Mouse (Mus musculus) midbrain, embryonic 11.5 days (tissue): ENCODE data around the gene Chd2. TPM values are rescaled to one million over a fixed set of nuclear protein-coding genes. Genes with fewer than 3 reads are reported as not detected.

Source experiments
- ATAC-seq: fragments of 200-750 bp; cut with Nextera tagmentation; 2 replicates; pipeline ENCODE4 v1.8.0; 2017; ENCODE audit warnings: moderate TSS enrichment, moderate library complexity; ENCODE audit not compliant: low FRiP score
- DNase-seq: peaks from one replicate; pipeline ENCODE4 v3.0.0; 2015; ENCODE audit warnings: low spot score; ENCODE audit errors: missing footprints
- H3K27ac ChIP-seq: fragments of 300-500 bp; sonication (generic); 2 replicates; pipeline ENCODE4 v1.5.1; 2014; ENCODE audit warnings: low read depth, low read length
- H3K27me3 ChIP-seq: fragments of 300-500 bp; sonication (generic); 2 replicates; pipeline ENCODE4 v1.6.1; 2014; ENCODE audit warnings: mild to moderate bottlenecking, low read length, moderate library complexity, mixed read lengths; ENCODE audit not compliant: control insufficient read depth, insufficient read depth
- H3K36me3 ChIP-seq: fragments of 300-500 bp; sonication (generic); 2 replicates; pipeline ENCODE4 v1.6.1; 2014; ENCODE audit warnings: mild to moderate bottlenecking, low read length, moderate library complexity, mixed read lengths; ENCODE audit not compliant: control insufficient read depth, insufficient read depth
- H3K4me1 ChIP-seq: fragments of 300-500 bp; sonication (generic); 2 replicates; pipeline ENCODE4 v1.6.1; 2014; ENCODE audit warnings: low read length; ENCODE audit not compliant: control insufficient read depth, insufficient read depth
- H3K4me2 ChIP-seq: fragments of 300-500 bp; sonication (generic); 2 replicates; pipeline ENCODE4 v1.6.1; 2014; ENCODE audit warnings: mild to moderate bottlenecking, moderate library complexity
- H3K4me3 ChIP-seq: fragments of 300-500 bp; sonication (generic); 2 replicates; pipeline ENCODE4 v1.5.1; 2014; ENCODE audit warnings: low read depth, low read length
- H3K9ac ChIP-seq: fragments of 300-500 bp; sonication (generic); 2 replicates; pipeline ENCODE4 v1.6.1; 2014; ENCODE audit warnings: low read length
- H3K9me3 ChIP-seq: fragments of 300-500 bp; sonication (generic); 2 replicates; pipeline ENCODE4 v1.6.1; 2016; ENCODE audit warnings: low read length; ENCODE audit not compliant: control insufficient read depth
- WGBS: fragments of 180-500 bp; shearing (Covaris S2); extraction: QIAGEN DNeasy Blood & Tissue Kit; methylation state at CpG from one replicate; pipeline ENCODE4 v1.1.7; 2014; 5-methylcytosine and 5-hydroxymethylcytosine counted together
- polyA plus RNA-seq: library from polyadenylated mRNA; unstranded; fragments of >200 nt; fragmentation: Nextera tagmentation; extraction: Ambion mirVana; gene quantifications from 2 replicates; pipeline ENCODE4 v1.2.1, GENCODE M21; 2014

Gene Chd2
- polyA plus RNA-seq, 1 experiment from 2014 or later, result 41.7 TPM

DNA sequence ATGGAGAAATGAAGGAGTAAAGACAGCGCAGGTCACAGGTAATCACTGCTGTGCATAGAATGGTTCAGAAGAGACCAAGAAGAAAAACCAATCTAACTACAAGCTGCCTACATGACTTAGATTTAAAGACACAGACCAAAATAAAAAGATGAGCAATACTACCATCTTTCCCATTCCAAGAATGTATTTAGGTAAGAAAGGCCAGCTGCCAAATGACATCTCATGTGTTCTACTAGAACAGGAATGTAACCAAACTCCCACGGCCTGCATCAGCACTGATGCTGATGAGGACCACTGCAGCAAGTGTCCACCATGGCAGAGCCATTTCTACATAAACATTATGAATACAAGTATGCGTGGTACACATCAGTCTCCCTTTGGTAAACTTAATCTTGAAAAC is 73.9 kb downstream of the Chd2 start:
- no peak overlapping the region for H3K4me3 ChIP-seq
- 96% methylated on average over 3 of the region's 3 CpGs for WGBS
- no peaks in the 10 kb centered on the region for H3K9me3 ChIP-seq
- DNase-seq (no peak), ATAC-seq (no peak)
- H3K27me3 ChIP-seq, result no peaks in the 10 kb centered on the region
- H3K27ac ChIP-seq, result no peak overlapping the region
- H3K9ac ChIP-seq, result no peak overlapping the region
- H3K4me1 ChIP-seq, result no peaks in the 10 kb centered on the region
- H3K4me2 ChIP-seq, result no peak overlapping the region
- H3K36me3 ChIP-seq, result peaks cover 48% of the 10 kb centered on the region

DNA sequence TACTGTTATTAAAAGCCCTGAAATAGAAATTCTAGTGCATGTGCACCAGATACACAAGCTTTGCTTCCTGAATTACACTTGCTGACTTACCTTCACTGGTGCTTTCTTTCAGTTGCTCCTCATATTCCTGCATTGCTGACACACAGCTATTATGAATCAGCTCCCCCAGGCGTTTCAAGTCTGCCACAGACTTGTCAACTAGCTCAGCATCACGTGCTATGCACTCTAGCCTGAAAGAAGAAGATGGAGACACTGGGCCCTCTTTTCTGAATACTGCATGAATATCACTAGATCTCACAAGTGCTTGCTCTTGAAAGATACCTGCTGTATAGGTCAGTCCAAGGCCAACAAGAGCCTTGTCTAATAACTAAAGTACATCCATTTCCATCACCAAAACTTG is 78.1 kb downstream of the Chd2 start:
- WGBS, result 96% methylated on average over 2 of the region's 2 CpGs
- no peak overlapping the region for H3K27ac ChIP-seq
- H3K9me3 ChIP-seq, result no peaks in the 10 kb centered on the region
- peaks cover 50% of the 10 kb centered on the region for H3K36me3 ChIP-seq
- H3K4me1 ChIP-seq, result no peaks in the 10 kb centered on the region
- no peaks in the 10 kb centered on the region for H3K27me3 ChIP-seq
- no peak overlapping the region for H3K4me3 ChIP-seq
- H3K9ac ChIP-seq, result no peak overlapping the region
- DNase-seq, result no peak
- ATAC-seq, result no peak
- no peak overlapping the region for H3K4me2 ChIP-seq

DNA sequence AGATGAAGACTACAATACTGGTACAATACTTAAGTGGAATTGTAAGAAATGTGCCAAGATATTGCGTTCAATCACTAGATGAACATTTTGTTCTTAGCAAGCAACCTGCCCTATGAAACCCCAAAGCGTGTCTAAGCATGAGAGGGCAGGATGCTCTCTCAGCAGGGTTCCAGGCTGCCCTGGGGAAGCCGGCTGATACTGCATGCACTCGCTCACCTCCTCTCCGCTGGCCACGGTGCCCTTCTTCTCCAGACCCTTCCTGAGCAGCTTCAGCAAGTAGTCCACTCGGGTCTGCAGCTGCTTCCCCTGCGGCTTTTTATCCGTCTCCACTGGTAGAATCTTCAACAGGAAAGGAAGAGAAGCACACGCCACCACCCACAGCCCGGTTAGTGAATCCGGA is 87.5 kb downstream of the Chd2 start:
- H3K4me2 ChIP-seq, result no peak overlapping the region
- peaks cover 56% of the 10 kb centered on the region for H3K36me3 ChIP-seq
- no peaks in the 10 kb centered on the region for H3K4me1 ChIP-seq
- no peak overlapping the region for H3K9ac ChIP-seq
- H3K27ac ChIP-seq, result no peak overlapping the region
- ATAC-seq, result no peak
- WGBS, result 89% methylated on average over 12 of the region's 12 CpGs
- DNase-seq, result no peak
- no peak overlapping the region for H3K4me3 ChIP-seq
- H3K27me3 ChIP-seq, result no peaks in the 10 kb centered on the region
- H3K9me3 ChIP-seq, result no peaks in the 10 kb centered on the region

DNA sequence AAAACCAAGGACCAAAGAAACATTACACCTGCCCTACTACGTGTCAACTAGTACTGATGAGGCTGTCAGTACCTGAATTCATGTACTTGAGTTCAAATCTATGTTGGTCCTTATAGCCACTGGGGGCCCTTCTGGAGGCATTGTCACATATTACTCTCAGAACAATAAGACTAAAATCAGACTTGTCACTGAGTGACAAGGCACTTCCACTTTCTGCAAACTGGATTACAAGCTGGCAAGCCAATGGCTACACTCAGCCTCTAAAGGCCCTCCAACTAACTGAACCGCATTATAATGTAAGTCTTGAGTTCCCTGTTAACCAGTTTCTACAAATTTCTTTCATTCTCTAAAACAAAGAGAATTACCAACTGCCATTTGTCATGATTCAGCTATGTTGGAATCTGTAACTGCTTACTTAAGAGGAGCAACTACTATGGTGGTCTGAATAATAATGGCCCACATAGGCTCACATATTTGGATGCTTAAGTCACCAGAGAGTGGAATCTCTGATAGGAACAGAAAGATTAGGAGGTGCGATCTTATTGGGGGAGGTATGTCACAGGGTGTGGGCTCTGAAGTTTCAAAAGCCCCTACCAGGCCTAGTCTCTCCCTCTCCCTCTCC is 89.3 kb downstream of the Chd2 start:
- WGBS, result 98% methylated on average over 3 of the region's 3 CpGs
- Histone ChIP-seq H3K4me1 (no peaks in the 10 kb centered on the region), H3K27ac (no peak overlapping the region), H3K9me3 (no peaks in the 10 kb centered on the region), H3K27me3 (no peaks in the 10 kb centered on the region), H3K9ac (no peak overlapping the region), H3K4me2 (no peak overlapping the region), H3K4me3 (no peak overlapping the region), H3K36me3 (peaks cover 68% of the 10 kb centered on the region)
- DNase-seq, result no peak
- ATAC-seq, result no peak

DNA sequence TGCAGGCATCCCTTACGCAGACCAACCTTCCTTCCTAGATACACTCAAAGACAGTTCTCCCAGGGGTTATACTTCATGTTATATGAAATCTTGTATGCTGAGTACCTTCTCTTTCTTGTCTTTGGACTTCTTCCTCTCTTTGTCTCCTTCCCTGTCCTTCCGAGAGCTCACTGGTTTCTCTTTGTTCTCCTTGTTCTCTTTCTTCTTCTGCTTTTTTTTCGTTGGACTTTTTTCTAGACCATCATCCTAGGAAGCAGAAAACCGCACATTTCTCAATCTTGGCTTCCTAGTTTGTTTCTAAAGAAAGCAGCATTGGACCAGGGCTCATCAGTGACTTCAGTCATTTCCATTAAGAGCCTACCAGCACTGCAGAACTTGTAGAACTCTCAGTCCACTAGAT is 90.0 kb downstream of the Chd2 start:
- Histone ChIP-seq H3K27ac (no peak overlapping the region), H3K4me3 (no peak overlapping the region), H3K27me3 (no peaks in the 10 kb centered on the region), H3K36me3 (peaks cover 70% of the 10 kb centered on the region), H3K4me1 (no peaks in the 10 kb centered on the region), H3K9me3 (no peaks in the 10 kb centered on the region), H3K4me2 (no peak overlapping the region), H3K9ac (no peak overlapping the region)
- DNase-seq (no peak), ATAC-seq (no peak)
- WGBS, result 93% methylated on average over 4 of the region's 4 CpGs

DNA sequence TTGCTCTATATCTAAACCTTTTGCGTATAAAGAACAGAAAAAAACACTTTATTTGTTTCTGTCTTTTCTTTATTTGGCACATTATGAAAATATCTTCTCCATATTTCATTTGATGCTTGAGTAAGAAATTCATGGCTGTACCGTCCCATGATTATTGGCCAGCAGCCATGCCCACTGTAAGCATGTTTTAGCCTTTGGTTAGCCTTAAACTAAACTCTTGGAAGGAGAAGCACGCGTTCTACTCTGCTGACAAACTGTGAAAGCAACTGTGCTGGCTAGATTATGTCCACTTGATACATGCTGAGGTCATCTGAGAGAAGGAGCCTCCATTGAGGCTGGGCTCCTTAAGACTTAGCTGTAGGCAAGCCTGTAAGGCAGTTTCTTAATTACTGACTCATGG is 99.4 kb downstream of the Chd2 start:
- DNase-seq (no peak), ATAC-seq (no peak)
- Histone ChIP-seq H3K27ac (no peak overlapping the region), H3K9ac (no peak overlapping the region), H3K9me3 (no peaks in the 10 kb centered on the region), H3K4me3 (no peak overlapping the region), H3K4me1 (no peaks in the 10 kb centered on the region), H3K27me3 (no peaks in the 10 kb centered on the region), H3K4me2 (no peak overlapping the region), H3K36me3 (peaks cover 76% of the 10 kb centered on the region)
- WGBS, result 98% methylated on average over 4 of the region's 4 CpGs

DNA sequence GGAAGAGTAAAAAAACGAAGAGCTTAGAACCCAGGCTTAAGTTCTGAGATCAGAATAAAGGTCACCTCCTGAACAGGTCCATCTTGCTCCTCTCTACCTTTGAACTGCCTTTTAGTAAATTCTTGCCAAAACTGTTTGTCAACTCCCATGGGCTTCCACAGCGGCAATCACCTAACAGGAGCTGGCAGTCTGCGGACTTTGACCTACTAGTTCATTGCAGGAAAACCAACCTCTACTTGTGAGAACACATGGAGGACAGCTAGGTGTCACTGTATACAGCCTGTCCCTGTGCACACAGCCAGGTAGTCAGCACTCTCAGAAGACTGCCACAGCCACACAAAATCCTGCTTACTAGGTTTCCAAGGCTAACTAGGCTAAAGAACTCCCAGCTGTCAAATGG is 99.8 kb downstream of the Chd2 start:
- Histone ChIP-seq H3K9me3 (no peaks in the 10 kb centered on the region), H3K4me1 (no peaks in the 10 kb centered on the region), H3K4me2 (no peak overlapping the region), H3K9ac (no peak overlapping the region), H3K27me3 (no peaks in the 10 kb centered on the region), H3K4me3 (no peak overlapping the region), H3K27ac (no peak overlapping the region), H3K36me3 (peaks cover 72% of the 10 kb centered on the region)
- no peak for ATAC-seq
- 95% methylated on average over 3 of the region's 3 CpGs for WGBS
- no peak for DNase-seq

DNA sequence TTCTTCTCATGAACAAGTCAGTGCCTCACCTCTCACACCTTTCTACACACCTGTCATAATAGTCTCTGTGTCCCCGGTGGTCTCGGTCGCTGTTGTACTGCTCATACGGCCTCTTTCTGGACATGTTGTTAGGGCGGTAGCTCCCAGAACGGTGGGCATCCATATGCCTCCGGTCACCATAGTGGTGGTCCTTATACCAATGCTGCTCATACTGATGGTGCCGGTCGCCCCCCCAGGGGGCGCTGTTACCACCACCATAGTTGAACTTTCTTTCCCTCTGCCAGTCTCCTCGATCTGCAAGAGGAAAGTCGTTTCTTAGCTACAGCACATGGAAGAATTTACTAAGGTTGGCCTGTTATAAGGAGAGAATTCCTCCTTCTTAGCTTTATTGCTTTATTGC is 105.9 kb downstream of the Chd2 start:
- 80% methylated on average over 12 of the region's 12 CpGs for WGBS
- Histone ChIP-seq H3K4me1 (no peaks in the 10 kb centered on the region), H3K9ac (no peak overlapping the region), H3K4me2 (no peak overlapping the region), H3K36me3 (peaks cover 42% of the 10 kb centered on the region), H3K4me3 (no peak overlapping the region), H3K27ac (no peak overlapping the region), H3K9me3 (no peaks in the 10 kb centered on the region), H3K27me3 (no peaks in the 10 kb centered on the region)
- no peak for ATAC-seq
- DNase-seq, result no peak

DNA sequence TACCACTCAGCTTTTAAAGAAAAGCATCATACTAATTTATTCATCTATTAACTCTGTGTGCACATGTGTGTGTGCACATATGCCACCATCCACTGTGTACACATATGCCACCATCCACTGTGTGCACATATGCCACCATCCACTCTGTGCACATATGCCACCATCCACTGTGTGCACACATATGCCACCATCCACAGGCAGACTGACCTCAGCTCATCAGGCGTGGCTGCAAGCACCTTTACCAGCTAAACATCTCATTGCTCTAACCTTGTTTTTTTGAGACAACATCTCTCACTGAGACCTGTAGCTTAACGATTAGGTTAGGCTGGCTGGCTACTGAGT is 107.3 kb downstream of the Chd2 start:
- no peaks in the 10 kb centered on the region for H3K27me3 ChIP-seq
- DNase-seq (no peak), ATAC-seq (no peak)
- no peak overlapping the region for H3K4me2 ChIP-seq
- no peak overlapping the region for H3K4me3 ChIP-seq
- H3K9me3 ChIP-seq, result no peaks in the 10 kb centered on the region
- no peaks in the 10 kb centered on the region for H3K4me1 ChIP-seq
- H3K9ac ChIP-seq, result no peak overlapping the region
- H3K36me3 ChIP-seq, result peaks cover 34% of the 10 kb centered on the region
- no peak overlapping the region for H3K27ac ChIP-seq
- 92% methylated on average over 2 of the region's 2 CpGs for WGBS
